Mouse (Mus musculus): Measurements from ENCODE around the gene Sp9. TPM values are rescaled to one million over a fixed set of nuclear protein-coding genes. Genes with fewer than 3 reads are reported as not detected.
A peak's percentile ranks its signal among the peaks of the same experiment; 100 is the strongest.

The Sp9 gene
- polyA plus RNA-seq, 1 experiment from 2014 or later, result not detected

GRCm38 (mm10) chr2:73295023-73295422 is 23.3 kb downstream of the Sp9 start:
- Histone ChIP-seq H3K4me3 (ENCODE audit: low read depth, low read length) (no peak overlapping the region), H3K9ac (replicated peaks; ENCODE audit: low read depth, low read length) (no peak overlapping the region), H3K9me3 (ENCODE audit: control insufficient read depth, low read depth, low read length) (no peaks in the 10 kb centered on the region), H3K27me3 (ENCODE audit: control insufficient read depth, insufficient read depth, low read length) (no peaks in the 10 kb centered on the region), H3K4me2 (replicated peaks; ENCODE audit: low read depth, low read length) (no peak overlapping the region), H3K36me3 (ENCODE audit: control insufficient read depth, insufficient read depth, low read length) (peaks cover 27% of the 10 kb centered on the region; the same call in 1 of the 2 replicates), H3K27ac (ENCODE audit: low read length) (no peak overlapping the region), H3K4me1 (ENCODE audit: control insufficient read depth, insufficient read depth, low read length) (no peaks in the 10 kb centered on the region)
- no peak for ATAC-seq (ENCODE audit: insufficient number of reproducible peaks, insufficient read depth, low FRiP score, low read depth)
- 83% methylated on average over 7 of the region's 7 CpGs for WGBS

GRCm38 (mm10) chr2:73298154-73298553 is 26.4 kb downstream of the Sp9 start:
- H3K4me1 ChIP-seq (ENCODE audit: control insufficient read depth, insufficient read depth, low read length), result no peaks in the 10 kb centered on the region
- no peak overlapping the region for H3K9ac ChIP-seq (replicated peaks; ENCODE audit: low read depth, low read length)
- no peak overlapping the region for H3K4me3 ChIP-seq (ENCODE audit: low read depth, low read length)
- ATAC-seq (ENCODE audit: insufficient number of reproducible peaks, insufficient read depth, low FRiP score, low read depth), result no peak
- no peak overlapping the region for H3K4me2 ChIP-seq (replicated peaks; ENCODE audit: low read depth, low read length)
- peaks cover 21% of the 10 kb centered on the region for H3K36me3 ChIP-seq (ENCODE audit: control insufficient read depth, insufficient read depth, low read length)
- H3K9me3 ChIP-seq (ENCODE audit: control insufficient read depth, low read depth, low read length), result no peaks in the 10 kb centered on the region
- no peak overlapping the region for H3K27ac ChIP-seq (ENCODE audit: low read length)
- H3K27me3 ChIP-seq (ENCODE audit: control insufficient read depth, insufficient read depth, low read length), result no peaks in the 10 kb centered on the region
- WGBS, result 87% methylated on average over 7 of the region's 7 CpGs

- no peaks in the 10 kb centered on the region for H3K27me3 ChIP-seq (ENCODE audit: control insufficient read depth, insufficient read depth, low read length)
- H3K4me2 ChIP-seq (replicated peaks; ENCODE audit: low read depth, low read length), result no peak overlapping the region
- no peak overlapping the region for H3K4me3 ChIP-seq (ENCODE audit: low read depth, low read length)
- no peaks in the 10 kb centered on the region for H3K9me3 ChIP-seq (ENCODE audit: control insufficient read depth, low read depth, low read length)
- peaks cover 23% of the 10 kb centered on the region for H3K36me3 ChIP-seq (ENCODE audit: control insufficient read depth, insufficient read depth, low read length)
- H3K27ac ChIP-seq (ENCODE audit: low read length), result no peak overlapping the region
- no peak overlapping the region for H3K9ac ChIP-seq (replicated peaks; ENCODE audit: low read depth, low read length)
- WGBS, result 89% methylated on average over 3 of the region's 3 CpGs
- ATAC-seq (ENCODE audit: insufficient number of reproducible peaks, insufficient read depth, low FRiP score, low read depth), result no peak
- no peaks in the 10 kb centered on the region for H3K4me1 ChIP-seq (ENCODE audit: control insufficient read depth, insufficient read depth, low read length)
Measured at GRCm38 (mm10) chr2:73298841-73299240, 27.1 kb downstream of the Sp9 start.

- Histone ChIP-seq H3K4me2 (replicated peaks; ENCODE audit: low read depth, low read length) (no peak overlapping the region), H3K36me3 (ENCODE audit: control insufficient read depth, insufficient read depth, low read length) (peaks cover 27% of the 10 kb centered on the region), H3K4me1 (ENCODE audit: control insufficient read depth, insufficient read depth, low read length) (no peaks in the 10 kb centered on the region), H3K9me3 (ENCODE audit: control insufficient read depth, low read depth, low read length) (no peaks in the 10 kb centered on the region), H3K9ac (replicated peaks; ENCODE audit: low read depth, low read length) (no peak overlapping the region), H3K27ac (ENCODE audit: low read length) (no peak overlapping the region), H3K27me3 (ENCODE audit: control insufficient read depth, insufficient read depth, low read length) (no peaks in the 10 kb centered on the region), H3K4me3 (ENCODE audit: low read depth, low read length) (no peak overlapping the region)
- no peak for ATAC-seq (ENCODE audit: insufficient number of reproducible peaks, insufficient read depth, low FRiP score, low read depth)
- WGBS, result 42% methylated on average over 1 of the region's 1 CpGs
Measured at GRCm38 (mm10) chr2:73301979-73302378, 30.3 kb downstream of the Sp9 start.

- ATAC-seq (ENCODE audit: insufficient number of reproducible peaks, insufficient read depth, low FRiP score, low read depth), result no peak
- Histone ChIP-seq H3K9ac (replicated peaks; ENCODE audit: low read depth, low read length) (no peak overlapping the region), H3K4me3 (ENCODE audit: low read depth, low read length) (no peak overlapping the region), H3K4me1 (ENCODE audit: control insufficient read depth, insufficient read depth, low read length) (no peaks in the 10 kb centered on the region), H3K27me3 (ENCODE audit: control insufficient read depth, insufficient read depth, low read length) (no peaks in the 10 kb centered on the region), H3K27ac (ENCODE audit: low read length) (no peak overlapping the region), H3K36me3 (ENCODE audit: control insufficient read depth, insufficient read depth, low read length) (peaks cover 29% of the 10 kb centered on the region), H3K4me2 (replicated peaks; ENCODE audit: low read depth, low read length) (no peak overlapping the region), H3K9me3 (ENCODE audit: control insufficient read depth, low read depth, low read length) (no peaks in the 10 kb centered on the region)
- WGBS, result 92% methylated on average over 9 of the region's 9 CpGs
Measured at GRCm38 (mm10) chr2:73302722-73303121, 31.0 kb downstream of the Sp9 start.

GRCm38 (mm10) chr2:73304506-73304905 is 32.8 kb downstream of the Sp9 start:
- 81% methylated on average over 5 of the region's 5 CpGs for WGBS
- no peak for ATAC-seq (ENCODE audit: insufficient number of reproducible peaks, insufficient read depth, low FRiP score, low read depth)
- Histone ChIP-seq H3K4me1 (ENCODE audit: control insufficient read depth, insufficient read depth, low read length) (no peaks in the 10 kb centered on the region), H3K27me3 (ENCODE audit: control insufficient read depth, insufficient read depth, low read length) (no peaks in the 10 kb centered on the region), H3K36me3 (ENCODE audit: control insufficient read depth, insufficient read depth, low read length) (peaks cover 40% of the 10 kb centered on the region), H3K9me3 (ENCODE audit: control insufficient read depth, low read depth, low read length) (no peaks in the 10 kb centered on the region), H3K4me3 (ENCODE audit: low read depth, low read length) (no peak overlapping the region), H3K4me2 (replicated peaks; ENCODE audit: low read depth, low read length) (no peak overlapping the region), H3K9ac (replicated peaks; ENCODE audit: low read depth, low read length) (no peak overlapping the region), H3K27ac (ENCODE audit: low read length) (no peak overlapping the region)

- H3K27me3 ChIP-seq (ENCODE audit: control insufficient read depth, insufficient read depth, low read length), result no peaks in the 10 kb centered on the region
- WGBS, result 88% methylated on average over 7 of the region's 7 CpGs
- no peak overlapping the region for H3K4me2 ChIP-seq (replicated peaks; ENCODE audit: low read depth, low read length)
- no peak for ATAC-seq (ENCODE audit: insufficient number of reproducible peaks, insufficient read depth, low FRiP score, low read depth)
- H3K4me1 ChIP-seq (ENCODE audit: control insufficient read depth, insufficient read depth, low read length), result no peaks in the 10 kb centered on the region
- no peaks in the 10 kb centered on the region for H3K9me3 ChIP-seq (ENCODE audit: control insufficient read depth, low read depth, low read length)
- no peak overlapping the region for H3K4me3 ChIP-seq (ENCODE audit: low read depth, low read length)
- no peak overlapping the region for H3K9ac ChIP-seq (replicated peaks; ENCODE audit: low read depth, low read length)
- no peak overlapping the region for H3K27ac ChIP-seq (ENCODE audit: low read length)
- peaks cover 40% of the 10 kb centered on the region for H3K36me3 ChIP-seq (ENCODE audit: control insufficient read depth, insufficient read depth, low read length)
Measured at GRCm38 (mm10) chr2:73306006-73306405, 34.3 kb downstream of the Sp9 start.

- Histone ChIP-seq H3K9me3 (ENCODE audit: control insufficient read depth, low read depth, low read length) (no peaks in the 10 kb centered on the region), H3K27me3 (ENCODE audit: control insufficient read depth, insufficient read depth, low read length) (no peaks in the 10 kb centered on the region), H3K36me3 (ENCODE audit: control insufficient read depth, insufficient read depth, low read length) (peaks cover 14% of the 10 kb centered on the region; the same call in 1 of the 2 replicates), H3K4me2 (replicated peaks; ENCODE audit: low read depth, low read length) (peak within 1 kb of the TSS; percentile 78), H3K9ac (replicated peaks; ENCODE audit: low read depth, low read length) (peak within 1 kb of the TSS; percentile 60), H3K4me3 (ENCODE audit: low read depth, low read length) (peak within 1 kb of the TSS; percentile 69), H3K27ac (ENCODE audit: low read length) (peak within 1 kb of the TSS; percentile 63), H3K4me1 (ENCODE audit: control insufficient read depth, insufficient read depth, low read length) (peaks cover 5% of the 10 kb centered on the region; the same call in 1 of the 2 replicates)
- peak; percentile 96 for ATAC-seq (ENCODE audit: insufficient number of reproducible peaks, insufficient read depth, low FRiP score, low read depth)
- WGBS, result 1% methylated on average over 64 of the region's 64 CpGs
Measured at GRCm38 (mm10) chr2:73312152-73313116, 40.7 kb downstream of the Sp9 start, which contains the start of the genes Scrn3 and Cir1. TSS of gene Scrn3 (plus strand) at chr2:73312601. TSS of gene Cir1 (minus strand) at chr2:73312701.
